Mouse (Mus musculus): ENCODE measurements around the gene Tbkbp1. TPM values are rescaled to one million over a fixed set of nuclear protein-coding genes. Genes with fewer than 3 reads are reported as not detected.

The Tbkbp1 gene
- total and polyA plus RNA-seq, 3 experiments = 0.44 to 5.7 (median 3.1) TPM

DNA sequence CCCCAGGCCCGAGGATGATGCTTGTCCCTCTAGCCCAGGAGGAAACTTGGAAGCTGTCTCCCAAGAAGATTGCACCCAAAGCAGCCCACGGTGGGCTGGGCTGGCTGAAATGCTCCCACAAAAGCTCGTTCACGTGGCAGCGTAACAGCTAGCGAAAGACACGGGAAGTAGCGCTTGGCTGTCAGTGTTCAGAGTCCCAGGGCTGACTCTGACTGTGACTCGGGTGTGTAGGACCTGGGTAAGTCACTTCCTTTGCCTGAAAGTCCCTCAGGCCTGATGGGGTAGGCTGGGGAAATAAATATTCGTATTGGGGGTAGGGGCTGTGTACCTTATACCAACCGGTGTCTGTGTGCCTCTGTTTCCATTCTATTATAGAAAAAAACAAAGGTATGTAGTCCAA, 35.5 kb downstream of the Tbkbp1 start:
- H3K4me1 ChIP-seq (ENCODE audit: control insufficient read depth in 1 of 2, insufficient read depth in 2 of 2) = peaks cover 11 to 49% of the 10 kb centered on the region in 2 experiments
- H3K4me3 ChIP-seq (replicated peaks in 1 of 3; ENCODE audit: low read depth in 2 of 3, low read length in 2 of 3, poor library complexity in 1 of 3) = no peak overlapping the region
- TF ChIP-seq EP300 (IDR thresholded peaks at IDR 0.05; ENCODE audit: low read length) = no peak
- no peak for TF ChIP-seq MYC (IDR thresholded peaks at IDR 0.05; ENCODE audit: low read depth, low read length)
- no peak for TF ChIP-seq ZKSCAN1 (IDR thresholded peaks at IDR 0.05; ENCODE audit: borderline replicate concordance, low read depth, low read length)
- no peak for TF ChIP-seq UBTF (IDR thresholded peaks at IDR 0.05; ENCODE audit: low read depth, low read length)
- TF ChIP-seq CHD1 (IDR thresholded peaks at IDR 0.05; ENCODE audit: low read depth, low read length) = no peak
- TF ChIP-seq KAT2A (IDR thresholded peaks at IDR 0.05; ENCODE audit: insufficient replicate concordance, low read length) = no peak
- TF ChIP-seq JUN (IDR thresholded peaks at IDR 0.05; ENCODE audit: insufficient read depth, low read depth, low read length) = no peak
- TF ChIP-seq USF1 (IDR thresholded peaks at IDR 0.05; ENCODE audit: low read depth, low read length) = no peak
- no peak for TF ChIP-seq IRF4 (IDR thresholded peaks at IDR 0.05; ENCODE audit: low read depth, low read length)
- no peak for TF ChIP-seq CHD2 (IDR thresholded peaks at IDR 0.05; ENCODE audit: low read length)
- TF ChIP-seq TCF12 (IDR thresholded peaks at IDR 0.05; ENCODE audit: low read depth, low read length) = no peak
- no peak for TF ChIP-seq MEF2A (IDR thresholded peaks at IDR 0.05; ENCODE audit: borderline replicate concordance, low read depth, low read length)
- TF ChIP-seq SIN3A (IDR thresholded peaks at IDR 0.05; ENCODE audit: low read length) = no peak
- in situ Hi-C loops (cut with MboI; ENCODE audit: low pct_ligation_motif_present, low pct_unique_long_range_greater_than_20kb, low sequenced_read_pairs) (no loop called here), dilution Hi-C loops (cut with MboI; ENCODE audit: extremely low pct_ligation_motif_present, extremely low pct_unique_long_range_greater_than_20kb, low sequenced_read_pairs) (no loop called here)
- H3K4me2 ChIP-seq (ENCODE audit: insufficient read depth, low read depth, poor library complexity, severe bottlenecking) = no peak overlapping the region
- no peak overlapping the region for H3K27ac ChIP-seq (ENCODE audit: insufficient read depth, low read depth)
- peaks cover 7% of the 10 kb centered on the region for H3K9me3 ChIP-seq (replicated peaks; ENCODE audit: low read length)
- no peaks in the 10 kb centered on the region for H3K27me3 ChIP-seq (replicated peaks)
- H3K9ac ChIP-seq (ENCODE audit: insufficient read depth, low read depth) = no peak overlapping the region
- no peaks in the 10 kb centered on the region for H3K36me3 ChIP-seq (replicated peaks in 1 of 2; ENCODE audit: control insufficient read depth in 1 of 2, insufficient read depth in 1 of 2, low read length in 1 of 2)
- no peak for DNase-seq (ENCODE audit: extremely low read depth)
- H3K79me2 ChIP-seq (replicated peaks; ENCODE audit: control insufficient read depth, extremely low read depth, insufficient read depth, poor library complexity, severe bottlenecking) = no peaks in the 10 kb centered on the region

DNA sequence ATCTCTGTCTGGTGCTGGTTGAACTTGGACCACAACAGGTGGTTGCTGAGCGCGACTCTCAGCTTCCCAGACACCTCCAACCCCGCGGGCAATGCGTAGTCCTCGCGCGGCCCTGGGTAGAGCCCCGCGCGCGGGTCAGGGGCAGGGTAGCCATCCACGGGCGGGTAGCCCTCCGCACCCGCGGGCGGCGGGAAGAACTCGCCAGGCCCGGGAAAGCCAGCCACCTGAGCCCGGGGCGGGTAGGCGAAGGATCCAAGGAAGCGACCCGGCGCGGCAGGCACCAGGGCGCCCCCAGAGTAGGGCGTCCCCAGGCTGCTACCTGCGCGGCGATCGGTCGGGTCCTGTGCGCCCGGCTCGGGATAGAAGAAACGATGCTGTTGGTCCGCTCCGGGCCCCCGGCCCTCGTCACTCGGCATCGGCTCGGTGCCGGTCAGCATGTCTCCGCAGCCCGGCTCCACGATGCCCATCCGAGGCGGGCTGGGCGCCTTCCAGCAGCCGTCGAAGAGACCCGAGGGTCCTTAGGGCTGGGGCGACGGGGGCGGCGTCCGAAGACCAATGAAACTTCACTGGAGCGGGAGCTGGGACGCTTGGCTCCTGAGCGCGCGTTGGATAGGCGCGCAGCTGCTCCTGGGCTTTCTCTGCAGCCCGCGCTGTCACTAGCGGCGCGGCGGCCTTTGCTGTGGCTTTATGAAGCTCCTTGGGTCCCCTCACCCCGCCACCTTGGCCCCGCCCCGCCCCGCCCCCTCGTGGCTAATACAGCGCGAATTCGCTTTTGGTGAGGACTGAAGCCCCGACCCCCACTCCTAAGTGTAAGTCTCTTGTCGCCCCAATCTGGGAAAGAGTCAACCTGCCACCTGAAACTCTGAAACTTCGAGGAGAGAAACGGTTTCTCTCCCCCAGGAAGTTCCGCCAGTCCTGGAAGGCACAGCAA, 36.4 kb downstream of the Tbkbp1 start, which contains the start of gene Tbx21:
Gene Tbx21 (minus strand): TSS at position 661 of the 931 bp plus-strand sequence.
- DNase-seq (ENCODE audit: extremely low read depth) = no peak
- H3K9ac ChIP-seq (ENCODE audit: insufficient read depth, low read depth) = no peak within 1 kb of the TSS
- H3K27ac ChIP-seq (ENCODE audit: insufficient read depth, low read depth) = no peak within 1 kb of the TSS
- peak within 1 kb of the TSS in 1 of 3 experiments; percentile 14 for H3K4me3 ChIP-seq (replicated peaks in 1 of 3; ENCODE audit: low read depth in 2 of 3, low read length in 2 of 3, poor library complexity in 1 of 3)
- H3K36me3 ChIP-seq (replicated peaks in 1 of 2; ENCODE audit: control insufficient read depth in 1 of 2, insufficient read depth in 1 of 2, low read length in 1 of 2) = no peaks in the 10 kb centered on the region
- peaks cover 7% of the 10 kb centered on the region for H3K9me3 ChIP-seq (replicated peaks; ENCODE audit: low read length)
- no peaks in the 10 kb centered on the region for H3K27me3 ChIP-seq (replicated peaks)
- peaks cover 7 to 40% of the 10 kb centered on the region in 2 experiments; a peak in 3 of 4 replicates for H3K4me1 ChIP-seq (ENCODE audit: control insufficient read depth in 1 of 2, insufficient read depth in 2 of 2)
- 0 out of 2 replicates have a peak within 1 kb of the TSS, but pooled peaks have one; percentile 10 for H3K4me2 ChIP-seq (ENCODE audit: insufficient read depth, low read depth, poor library complexity, severe bottlenecking)
- in situ Hi-C loops (cut with MboI; ENCODE audit: low pct_ligation_motif_present, low pct_unique_long_range_greater_than_20kb, low sequenced_read_pairs) (loop anchor here (5.0 kb wide), 1 partner anchor 32 kb away; no protein-coding TSS in a partner anchor), dilution Hi-C loops (cut with MboI; ENCODE audit: extremely low pct_ligation_motif_present, extremely low pct_unique_long_range_greater_than_20kb, low sequenced_read_pairs) (no loop called here)
- H3K79me2 ChIP-seq (replicated peaks; ENCODE audit: control insufficient read depth, extremely low read depth, insufficient read depth, poor library complexity, severe bottlenecking) = no peaks in the 10 kb centered on the region
- TF ChIP-seq MEF2A (IDR thresholded peaks at IDR 0.05; ENCODE audit: borderline replicate concordance, low read depth, low read length) = no peak
- no peak for TF ChIP-seq MYC (IDR thresholded peaks at IDR 0.05; ENCODE audit: low read depth, low read length)
- TF ChIP-seq SMC3 (IDR thresholded peaks at IDR 0.05; ENCODE audit: low read depth, low read length) = no peak
- no peak for TF ChIP-seq GABPA (IDR thresholded peaks at IDR 0.05; ENCODE audit: insufficient replicate concordance, low read depth, low read length)
- no peak for TF ChIP-seq MAX (IDR thresholded peaks at IDR 0.05; ENCODE audit: low read length)
- TF ChIP-seq CHD2 (IDR thresholded peaks at IDR 0.05; ENCODE audit: low read length) = no peak
- no peak for TF ChIP-seq JUND (conservative IDR thresholded peaks at IDR 0.05; ENCODE audit: low read depth, low read length)

Measured in CH12.LX (cell line).